Mouse (Mus musculus): Measurements from ENCODE around the gene Brd3.

Brd3 gene

DNA sequence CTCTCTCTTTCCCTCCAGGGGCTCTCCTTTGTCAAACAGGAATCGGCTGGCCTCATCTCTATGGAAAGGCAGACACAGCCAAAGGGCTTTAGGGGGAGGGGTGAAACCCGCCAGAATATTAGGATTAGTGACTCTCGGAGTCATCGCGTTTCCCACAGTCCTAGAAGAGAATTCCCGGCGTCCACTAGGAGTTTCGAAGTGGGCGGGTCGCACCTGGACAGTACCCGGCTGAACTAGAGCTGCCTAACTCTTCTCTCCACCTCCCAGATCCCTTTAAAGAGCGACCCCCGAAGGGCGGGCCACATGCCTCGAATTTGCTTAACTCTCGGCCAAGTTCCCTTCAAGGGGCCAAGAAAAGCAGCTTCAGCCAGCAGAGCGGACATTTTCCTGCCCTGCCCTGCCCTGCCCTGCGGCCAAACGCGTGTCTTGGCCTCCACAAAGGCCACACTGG is 82.3 kb downstream of the Brd3 start:
- DNase-seq = peak; percentile 29 to 34

DNA sequence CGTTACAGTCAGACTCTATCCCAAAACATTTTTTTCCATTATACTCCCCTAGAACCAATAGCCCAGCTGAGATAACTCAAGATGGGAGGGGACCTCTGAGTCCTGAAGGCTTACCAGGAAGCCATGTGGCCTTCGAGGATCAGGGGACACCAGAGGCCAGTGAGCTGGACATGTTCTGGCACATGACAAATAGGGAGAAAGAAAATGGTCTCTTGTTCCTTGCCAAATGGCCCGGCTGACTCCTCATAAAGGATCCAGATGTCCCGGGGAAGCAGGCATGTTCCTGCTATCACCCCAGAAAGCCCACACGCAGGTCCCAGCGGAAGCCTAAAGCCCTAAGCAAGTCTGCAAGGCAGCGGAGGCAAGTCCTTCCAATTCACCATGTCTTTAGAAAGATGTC is 83.9 kb downstream of the Brd3 start:
- DNase-seq = peak; percentile 27 to 55

DNA sequence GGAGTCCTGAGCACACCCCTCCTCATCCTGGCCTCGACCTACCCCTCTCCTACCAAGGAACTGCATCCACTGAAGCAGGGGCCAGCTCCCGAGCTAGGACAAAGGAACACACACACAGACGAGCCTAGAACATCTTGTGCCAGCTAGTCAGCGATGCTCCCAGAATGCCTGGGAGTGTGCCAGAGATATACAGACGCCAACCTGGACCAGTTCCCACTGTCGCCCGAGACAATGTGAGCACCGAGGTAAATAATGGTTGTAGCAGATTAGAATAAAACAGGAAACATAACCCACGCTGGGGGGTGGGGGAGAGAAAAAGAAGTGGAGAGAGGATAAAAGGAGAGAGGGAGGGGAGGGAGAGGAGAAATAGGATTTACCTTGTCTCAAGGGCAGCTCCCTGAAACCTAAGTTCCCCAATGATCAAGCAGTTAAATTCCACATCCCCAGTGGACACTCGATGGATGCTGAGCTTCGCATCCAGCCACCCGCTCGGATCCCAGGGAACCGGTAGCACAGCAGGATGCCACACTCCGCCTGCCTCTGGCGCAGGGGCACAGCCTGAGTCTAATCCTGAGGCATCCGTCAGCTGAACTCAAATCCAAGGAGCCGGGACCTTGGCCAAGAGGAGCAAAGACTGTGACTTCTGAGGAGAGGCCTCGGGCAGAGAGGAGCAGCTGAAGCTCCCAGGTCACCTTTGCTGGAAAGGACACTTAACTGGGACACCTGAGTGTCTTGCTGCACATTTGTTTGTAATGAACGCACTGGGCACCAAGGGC is 86.0 kb downstream of the Brd3 start:
- peak; percentile 36 to 39 for DNase-seq

DNA sequence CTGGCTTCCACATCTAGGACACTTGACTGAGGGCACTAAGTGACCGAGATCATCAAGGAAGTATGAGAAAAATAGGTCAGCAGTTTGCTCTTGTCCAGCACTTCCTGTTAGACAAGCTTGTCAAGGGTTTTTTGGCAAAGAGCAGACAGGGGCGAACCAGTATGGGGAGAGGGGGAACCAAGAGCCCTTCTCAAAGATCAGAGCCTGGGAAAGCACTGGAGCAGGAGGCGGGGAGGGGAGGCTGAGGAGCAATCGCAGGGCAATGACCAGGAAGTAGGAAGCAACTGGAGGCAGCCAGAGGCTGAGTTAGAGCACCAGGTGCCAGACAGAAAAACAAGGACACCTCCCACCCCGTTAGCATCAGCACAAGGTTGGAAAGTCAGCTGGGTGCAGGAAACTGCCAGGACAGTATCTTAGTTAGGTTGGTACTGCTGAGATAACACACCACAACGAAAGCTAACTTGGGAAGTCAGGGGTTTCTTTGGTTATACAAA is 88.8 kb downstream of the Brd3 start:
- peak; percentile 27 to 35 for DNase-seq

DNA sequence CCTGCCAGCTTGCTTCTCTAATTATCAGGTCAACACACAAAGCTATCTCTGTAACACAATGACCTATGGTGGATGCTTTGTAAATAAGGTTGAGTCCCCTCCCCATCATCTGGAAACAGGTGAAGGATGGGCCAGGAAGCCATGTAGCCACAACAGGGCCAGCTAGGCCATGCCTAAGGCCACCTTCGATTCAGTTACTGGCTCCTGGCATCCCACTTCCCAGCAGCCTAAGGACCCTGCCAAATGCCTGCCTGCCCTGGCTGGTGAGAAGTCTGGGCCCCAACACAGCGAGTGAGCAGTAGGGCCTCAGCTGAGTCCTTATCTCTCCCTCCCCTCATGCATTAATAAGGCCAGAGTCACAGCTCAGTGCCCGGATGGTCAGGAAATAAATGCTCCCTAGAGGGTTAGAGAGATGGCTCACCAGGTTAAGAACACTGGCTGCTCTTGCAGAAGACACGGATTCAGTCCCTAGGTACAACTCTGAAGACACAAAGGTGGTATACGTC is 89.8 kb downstream of the Brd3 start:
- no peak for DNase-seq

DNA sequence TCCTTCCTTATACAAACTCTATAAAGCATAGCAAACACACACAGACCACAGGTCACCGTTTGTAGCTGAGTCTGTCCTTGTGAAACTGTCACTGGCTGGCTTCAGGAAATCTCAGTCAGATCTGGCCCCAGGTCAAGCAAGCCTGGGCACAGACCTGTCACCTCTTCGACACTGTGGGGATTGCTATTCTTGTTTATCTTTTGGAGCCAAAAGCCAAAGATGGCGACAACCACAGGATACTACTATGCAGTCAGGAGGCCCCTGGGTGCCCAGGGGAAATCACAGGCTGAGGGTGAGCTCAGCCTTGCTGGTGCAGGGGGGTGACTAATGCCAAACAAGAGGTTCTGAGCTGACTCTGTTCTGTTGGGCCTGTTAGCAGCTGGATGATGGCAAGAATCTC is 91.0 kb downstream of the Brd3 start:
- no peak for DNase-seq

DNA sequence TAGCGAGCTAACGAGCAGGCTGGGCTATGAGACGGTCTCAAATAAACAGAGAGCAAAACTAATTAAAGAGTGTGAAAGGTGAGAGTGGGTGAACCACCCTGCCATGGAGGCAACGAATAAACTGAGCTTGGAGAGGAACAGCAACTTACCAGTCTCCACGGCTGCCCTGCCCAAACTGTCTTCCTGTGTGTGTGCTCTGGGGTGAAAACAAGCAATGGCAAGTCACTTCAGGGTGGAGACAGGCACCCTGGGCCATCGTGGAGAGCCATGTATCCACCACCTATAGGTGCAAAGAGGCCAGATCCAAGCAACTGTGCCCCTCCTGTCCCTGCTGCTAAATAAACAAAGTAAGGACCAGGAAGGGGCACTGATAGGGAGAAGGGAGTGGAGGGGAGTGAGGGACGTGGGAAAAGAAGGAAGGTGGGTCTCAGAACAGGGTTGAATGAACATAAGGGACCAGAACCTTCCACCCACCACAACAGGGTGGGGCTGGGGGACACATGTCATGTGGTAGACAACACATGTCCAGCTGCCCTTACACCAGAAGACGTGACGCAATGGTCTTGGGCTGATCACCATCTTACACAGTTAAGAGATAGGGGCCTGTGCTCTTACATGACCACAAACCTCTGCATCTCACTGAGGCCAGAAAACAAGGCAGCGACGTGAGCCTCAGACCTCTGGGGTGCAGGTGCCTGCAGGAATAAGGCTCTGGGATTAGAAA is 92.2 kb downstream of the Brd3 start:
- DNase-seq = no peak

DNA sequence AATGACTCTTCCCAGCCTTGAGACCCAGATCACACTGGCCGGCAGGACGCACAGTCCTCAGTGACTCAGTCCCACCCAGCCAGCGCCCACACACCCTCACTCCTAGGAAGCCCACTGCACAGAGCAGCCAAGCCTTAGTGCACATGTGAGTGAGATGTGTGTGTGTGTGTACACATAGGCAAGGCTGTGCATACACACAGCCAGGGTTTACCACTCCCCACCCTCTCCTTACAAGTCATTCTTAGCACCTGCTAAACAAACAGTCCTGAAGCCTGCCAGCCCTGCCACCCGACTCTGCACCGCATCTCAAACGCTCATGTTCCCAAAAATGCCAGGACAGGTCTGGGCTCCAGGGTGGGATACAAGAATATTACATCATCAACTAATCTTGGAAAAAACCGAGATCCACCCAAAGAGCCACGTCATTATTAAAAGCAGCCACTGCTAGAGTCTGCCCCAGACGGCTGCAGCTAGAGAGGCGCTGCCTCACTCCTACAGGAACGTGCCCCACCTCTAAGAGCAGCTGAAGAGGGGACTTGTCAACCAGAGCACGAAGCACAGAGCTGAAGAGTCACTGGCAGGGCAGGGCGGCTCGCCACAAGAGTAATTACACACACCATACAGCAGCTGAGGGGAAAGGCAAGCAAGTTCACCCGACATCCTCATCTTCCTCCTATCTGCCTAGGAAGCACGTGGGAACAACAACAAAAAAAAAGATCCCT is 93.4 kb downstream of the Brd3 start:
- no peak for DNase-seq

DNA sequence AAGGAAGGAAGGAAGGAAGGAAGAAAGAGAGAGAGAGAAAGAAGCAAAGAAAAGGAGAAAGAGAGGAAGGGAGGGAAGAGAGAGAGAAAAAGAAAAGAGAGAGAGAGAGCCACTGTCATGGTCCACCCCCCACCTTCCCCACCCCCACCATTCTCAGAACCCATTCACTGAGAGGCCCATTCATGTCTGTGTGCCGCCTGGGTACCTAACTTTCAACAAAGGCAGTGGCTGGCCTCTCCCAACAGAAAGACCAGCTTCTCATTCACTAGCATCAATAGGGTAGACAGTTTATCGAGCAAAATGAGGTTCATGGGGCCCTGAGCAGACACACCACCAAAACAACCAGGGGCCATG is 93.9 kb downstream of the Brd3 start:
- no peak for DNase-seq

DNA sequence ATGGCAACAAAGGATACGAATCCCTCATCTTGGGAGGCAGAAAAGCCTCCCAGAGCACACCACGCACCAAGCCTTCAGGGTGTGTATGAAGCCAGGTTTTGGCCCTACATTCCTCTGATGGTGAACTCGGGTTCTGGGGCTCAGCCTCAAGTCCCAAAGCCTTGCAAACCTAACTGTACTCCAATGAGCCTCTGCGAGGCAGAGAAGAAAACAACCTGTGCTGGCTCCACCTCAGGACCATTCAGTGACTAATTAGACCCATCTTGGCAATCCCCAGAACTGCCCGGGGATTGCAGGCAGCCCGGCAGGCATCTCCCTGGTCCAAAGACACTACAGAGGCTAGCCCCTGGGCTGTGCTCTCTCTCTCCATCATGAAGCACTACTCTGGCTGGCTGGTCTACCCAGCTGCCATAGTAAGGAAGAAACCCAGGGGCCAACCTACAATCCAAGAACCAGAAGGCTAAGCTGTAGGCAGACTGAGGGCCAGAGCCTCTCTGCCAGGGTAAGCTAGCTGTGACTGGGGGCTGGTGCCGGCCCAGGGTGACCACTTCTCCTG is 95.1 kb downstream of the Brd3 start:
- DNase-seq = no peak

DNA sequence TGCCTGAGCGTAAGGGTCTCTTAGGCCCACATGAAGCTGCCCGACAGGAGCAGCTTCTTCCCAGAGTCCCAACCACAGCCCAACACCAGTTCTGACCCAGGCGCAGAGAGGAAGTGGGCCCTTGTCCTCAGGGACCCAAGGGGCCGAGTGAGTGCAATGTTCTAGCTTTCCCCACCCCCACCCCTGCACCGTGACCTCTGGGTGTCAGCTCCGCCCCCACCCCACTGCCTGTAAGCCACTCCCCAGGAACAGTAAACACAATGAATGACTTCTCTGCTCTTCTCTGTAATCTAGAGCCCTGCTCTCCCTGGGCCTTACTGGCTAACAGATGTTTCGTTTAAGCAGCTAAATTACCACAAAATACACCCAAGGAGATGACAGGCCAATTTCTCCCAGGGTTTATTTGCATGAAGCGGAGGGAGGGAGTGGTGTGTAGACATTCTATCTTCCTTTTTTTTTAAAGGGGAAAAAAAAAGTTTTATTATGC is 95.7 kb downstream of the Brd3 start:
- DNase-seq = peak; percentile 23 to 44

DNA sequence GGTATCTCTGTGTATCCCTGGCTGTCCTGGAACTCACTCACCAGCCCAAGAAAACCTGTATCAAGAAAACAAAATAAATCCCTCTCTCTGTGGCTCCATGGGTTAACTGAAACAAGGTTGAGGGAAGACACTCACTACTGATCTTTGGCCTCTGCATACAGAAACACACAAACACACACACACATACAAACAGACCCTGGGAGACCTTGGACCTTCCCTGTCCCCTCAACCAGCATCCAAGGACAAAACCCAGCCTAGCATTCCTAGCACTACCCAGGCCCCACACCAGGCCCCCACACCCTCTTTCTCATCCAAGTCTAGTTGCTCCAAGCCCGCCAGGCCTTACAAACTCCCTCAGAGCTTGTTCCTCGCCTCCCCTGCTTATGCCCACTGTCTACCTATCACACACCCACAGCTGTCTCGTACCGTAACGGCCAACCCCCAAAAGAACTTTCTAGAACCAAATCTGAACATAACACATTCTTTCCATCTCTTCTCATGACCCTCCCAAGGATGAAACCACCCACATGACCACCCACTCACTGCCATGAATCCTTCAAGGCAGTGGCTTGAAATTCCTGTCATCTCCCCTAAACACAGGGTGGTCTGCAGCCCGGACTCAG is 96.8 kb downstream of the Brd3 start:
- no peak for DNase-seq

DNA sequence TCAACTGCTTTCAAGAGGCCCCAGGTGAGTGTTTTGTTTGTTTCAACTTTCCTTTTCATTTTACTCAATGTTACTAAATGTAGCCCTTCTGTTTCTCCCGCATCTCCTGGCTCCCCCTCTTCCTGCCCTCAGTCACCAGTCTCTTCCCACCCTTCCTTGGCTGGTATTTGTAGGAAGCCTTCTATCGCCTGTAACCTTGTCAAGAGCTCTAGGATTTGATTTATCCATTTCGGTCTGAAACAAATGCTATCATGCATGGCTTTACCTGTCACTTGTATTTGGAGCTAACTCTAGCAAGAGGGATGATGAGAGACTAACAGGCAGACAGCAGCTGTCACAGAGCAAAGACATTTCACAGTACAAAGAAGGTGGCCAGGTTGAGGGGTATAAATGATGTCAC is 99.3 kb downstream of the Brd3 start:
- no peak for DNase-seq

DNA sequence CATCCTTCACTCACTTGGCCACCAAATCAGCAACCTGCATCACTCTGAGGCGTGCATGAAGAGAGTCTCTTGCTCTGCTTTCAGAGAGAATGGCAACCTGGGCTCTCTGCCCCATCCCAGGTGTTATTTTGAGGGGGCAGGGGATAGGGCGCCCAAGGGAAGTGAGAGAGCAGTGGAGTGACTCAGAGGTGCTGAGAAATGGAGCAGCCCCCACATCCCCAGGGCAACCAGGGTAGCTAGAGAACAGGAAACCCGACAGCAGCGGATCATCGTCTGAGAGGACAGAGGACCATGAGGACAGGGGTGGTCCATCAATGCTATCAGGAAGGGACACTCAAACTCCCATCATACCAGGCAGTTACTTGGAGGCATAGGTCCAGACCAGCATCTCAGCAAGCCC is 100.5 kb downstream of the Brd3 start:
- no peak for DNase-seq

DNA sequence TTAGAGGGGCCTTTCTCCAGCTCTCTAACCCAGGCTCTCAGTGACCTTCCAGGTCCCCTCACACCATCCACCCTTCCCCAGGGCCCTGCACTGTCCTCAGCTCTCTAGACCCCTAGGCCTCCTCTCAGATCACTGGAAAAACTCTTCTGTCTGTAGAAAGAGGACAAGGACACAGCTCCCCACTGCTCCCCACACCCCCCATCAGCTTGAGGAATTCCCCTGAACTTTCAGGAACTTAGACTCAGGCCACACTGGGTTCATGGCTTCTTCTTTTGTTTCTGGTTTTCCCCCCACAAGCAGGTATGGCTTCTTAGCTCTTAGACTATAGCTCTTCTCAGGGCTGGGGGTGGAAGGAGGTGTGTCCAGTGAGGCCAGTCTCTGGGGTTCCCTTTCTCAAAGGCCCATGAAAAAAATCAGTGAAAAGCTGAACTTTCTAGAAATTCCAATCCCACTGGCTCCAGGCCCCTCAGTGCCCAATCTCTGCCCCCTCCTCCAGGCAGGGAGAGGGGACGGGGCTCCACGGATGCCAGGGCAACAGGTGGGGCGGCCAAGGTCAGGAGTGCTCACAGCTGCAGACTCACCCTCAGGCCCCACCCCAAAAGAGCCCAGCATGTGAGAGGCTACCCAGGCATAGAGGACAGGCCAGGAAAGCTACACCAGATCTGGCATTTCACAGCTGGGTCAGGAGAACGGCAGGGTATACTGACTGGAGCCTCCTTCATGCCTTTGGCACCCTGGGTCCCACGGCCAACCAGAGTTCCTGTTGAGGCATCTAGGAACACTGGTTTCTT is 102.2 kb downstream of the Brd3 start:
- DNase-seq = no peak

DNA sequence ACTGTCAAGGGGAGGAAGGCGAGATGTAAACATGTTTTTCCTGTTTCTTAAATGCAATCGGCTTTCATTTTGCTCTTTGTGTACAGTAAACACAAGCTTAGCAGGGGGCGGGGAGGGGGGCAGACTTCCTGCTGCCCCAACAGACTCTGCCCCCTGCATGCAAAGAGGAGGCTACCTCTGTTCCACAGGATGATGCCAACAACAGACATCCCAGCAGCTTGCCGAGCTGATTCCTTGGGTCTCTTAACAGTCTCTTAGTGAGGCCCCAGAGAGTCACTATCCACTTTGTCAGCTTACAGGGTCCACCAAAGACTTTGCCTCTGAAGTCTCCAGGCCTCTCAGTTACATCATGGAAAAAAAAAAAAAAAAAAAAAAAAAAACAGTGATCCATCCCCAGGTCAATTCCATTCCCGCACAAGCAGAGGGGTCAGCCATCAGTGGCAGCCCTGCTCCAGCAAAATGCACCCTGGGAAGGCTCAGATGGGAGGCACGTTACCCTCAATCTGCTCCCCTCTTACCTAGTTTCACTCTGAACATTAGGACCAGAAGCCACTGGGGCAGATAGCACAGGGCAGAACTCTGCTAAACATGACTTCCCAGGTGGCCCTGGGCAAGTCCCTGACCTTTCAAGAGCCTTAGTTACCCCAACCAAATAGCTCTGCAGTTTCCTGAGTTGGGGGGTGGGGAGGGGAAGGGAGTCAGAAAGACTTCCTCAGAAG is 102.9 kb downstream of the Brd3 start:
- DNase-seq = no peak

DNA sequence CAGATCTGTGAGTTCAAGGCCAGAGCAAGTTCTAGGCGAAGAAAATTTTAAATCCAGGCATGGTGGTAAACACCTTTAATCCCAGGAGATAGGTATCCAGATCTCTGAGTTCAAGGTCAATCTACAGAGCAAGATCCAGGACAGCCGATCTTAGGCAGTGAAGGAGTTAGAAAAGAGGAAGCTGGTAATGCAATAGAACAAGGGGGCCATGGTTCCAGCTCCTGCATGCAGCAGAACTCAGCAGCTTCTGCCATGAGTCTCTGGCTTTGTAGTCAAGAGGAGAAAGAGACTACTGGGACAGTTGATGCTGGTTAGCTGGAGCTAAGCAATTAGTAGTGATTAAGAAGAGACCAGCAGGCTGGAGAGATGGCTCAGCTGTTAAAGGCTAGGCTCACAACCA is 105.9 kb downstream of the Brd3 start:
- DNase-seq = no peak

DNA sequence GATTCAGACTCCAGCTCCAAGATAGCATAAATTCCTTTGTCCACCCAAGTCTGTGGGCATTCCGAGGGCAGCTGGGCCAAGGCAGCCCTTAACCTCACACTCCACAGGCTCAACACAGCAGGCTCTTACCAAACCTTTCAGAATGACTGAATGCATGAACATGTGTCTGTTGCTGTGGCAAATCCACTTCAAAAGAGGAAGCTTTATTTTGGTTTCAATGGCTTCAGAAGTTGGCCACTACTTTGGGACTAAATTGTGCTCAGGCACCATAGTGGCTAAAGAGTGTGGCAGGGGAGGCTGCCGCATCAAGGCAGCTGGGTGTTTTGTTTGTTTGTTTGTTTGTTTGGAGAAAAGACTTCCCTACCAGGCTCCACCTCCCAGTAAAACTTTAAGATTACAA is 107.4 kb downstream of the Brd3 start:
- DNase-seq = no peak

DNA sequence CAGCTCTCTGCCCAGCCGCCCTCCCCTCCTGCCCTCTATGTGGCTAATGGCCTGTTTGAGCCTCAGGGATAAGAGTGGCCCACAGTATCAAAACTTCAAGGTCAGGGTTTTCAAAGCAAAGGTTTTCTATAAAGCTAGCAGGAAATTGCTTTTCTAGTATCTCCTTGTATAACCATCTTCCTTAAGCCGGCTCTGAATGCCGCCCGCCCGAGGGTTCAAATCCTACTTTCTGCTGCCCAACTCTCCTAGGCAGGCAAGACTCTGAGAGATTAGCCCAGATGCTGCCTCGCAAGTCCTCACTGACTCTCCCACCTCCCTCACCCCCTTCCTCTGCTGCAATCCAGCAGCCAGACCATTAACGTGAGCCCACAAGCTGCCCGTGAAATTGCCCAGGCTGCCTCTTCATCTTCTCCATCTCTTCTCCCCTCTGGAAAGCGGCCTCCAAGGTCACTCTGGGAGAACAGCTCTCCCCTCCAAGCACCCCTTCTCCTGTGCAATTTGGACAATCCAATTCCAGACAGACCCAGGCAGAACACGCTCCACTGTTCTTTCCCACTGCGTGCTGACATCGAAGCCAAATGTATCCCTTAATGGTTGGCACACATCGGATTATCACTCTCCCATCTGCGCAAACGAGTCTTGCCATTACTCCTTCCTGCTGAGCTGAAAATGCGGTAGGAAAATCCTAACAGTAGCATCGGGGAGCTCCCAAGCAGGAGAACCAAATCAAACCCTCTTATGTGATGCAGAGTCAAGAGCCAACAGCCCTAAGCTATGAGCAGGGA is 110.6 kb downstream of the Brd3 start:
- no peak for DNase-seq

All from kidney, adult 8-10 months (tissue).